Mouse (Mus musculus): ENCODE data around the gene Cnih4.

- TF ChIP-seq TCF12 (IDR thresholded peaks at IDR 0.05; ENCODE audit: low read depth, low read length), result no peak
- TF ChIP-seq E2F4 (IDR thresholded peaks at IDR 0.05; ENCODE audit: borderline replicate concordance, low read depth, low read length), result no peak
These were observed 20.3 kb upstream of the Cnih4 start for GRCm38 (mm10) chr1:181124145-181124544.

Data from MEL (cell line).